Mouse (Mus musculus): ENCODE measurements at regions not wholly inside any gene's neighbourhood (a gene's known extent, or its start where the extent isn't known, plus 50 kb on each side); places are given as distances from the start of the nearest gene placed in this dataset.

DNA sequence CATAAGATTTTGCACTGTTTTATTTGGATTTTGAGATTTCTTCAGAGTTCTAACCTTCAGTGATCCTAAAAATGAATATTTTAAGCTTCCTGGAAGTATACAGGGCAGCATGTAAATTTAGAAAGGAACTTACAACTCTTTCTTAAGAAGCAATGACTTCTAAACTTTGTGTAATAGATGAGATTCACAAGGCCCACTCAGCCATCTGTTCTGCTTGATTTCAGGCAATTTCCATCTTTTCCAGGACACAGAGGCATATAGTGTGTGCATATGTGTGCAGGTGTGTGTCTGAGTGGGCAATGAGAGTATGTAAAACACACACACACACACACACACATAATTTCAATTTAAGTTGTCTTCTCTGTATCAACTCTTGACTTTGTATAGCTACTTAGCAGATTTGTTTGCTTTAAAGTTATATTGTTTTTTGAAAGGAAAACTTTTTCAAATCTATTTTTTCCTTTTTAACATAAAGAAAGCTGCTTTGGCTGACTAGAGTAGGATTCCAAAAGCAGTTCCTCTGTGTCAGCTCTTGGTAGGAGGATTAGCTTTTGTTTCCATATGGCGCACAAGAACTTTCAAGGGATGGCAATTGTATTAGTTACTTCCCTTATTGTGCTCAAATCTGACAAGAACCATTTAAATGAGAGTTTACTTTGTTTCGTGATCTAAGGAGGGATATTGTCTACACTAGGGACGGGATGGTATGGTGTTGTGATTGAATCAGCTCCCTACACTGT lies 387.6 kb downstream of the D3Ertd751e start:
- peak; percentile 90 for DNase-seq (ENCODE audit: low read depth, low spot score)

DNA sequence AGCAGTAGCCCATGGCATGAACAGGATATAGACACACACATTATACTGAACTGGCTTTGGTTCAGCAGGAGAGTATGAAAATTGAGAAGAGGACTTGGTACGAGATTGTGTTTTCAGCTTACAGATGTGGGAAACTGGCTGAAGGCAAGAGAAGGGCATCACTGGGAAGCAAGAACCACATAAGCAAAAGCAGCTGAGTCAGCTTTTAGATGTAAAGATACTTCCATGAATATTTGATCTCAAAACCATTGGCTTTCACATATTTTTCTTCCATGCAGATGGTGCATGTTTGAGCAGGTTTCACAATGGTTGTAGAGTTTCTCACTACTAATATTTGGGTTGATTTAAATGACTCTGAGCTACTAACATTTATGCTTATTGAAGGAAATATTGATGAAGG lies 389.9 kb downstream of the D3Ertd751e start:
- DNase-seq (ENCODE audit: low read depth, low spot score): no peak

GRCm38 (mm10) chr3:42153372-42153771 lies 411.0 kb downstream of the D3Ertd751e start:
- DNase-seq (ENCODE audit: low read depth, low spot score): no peak

GRCm38 (mm10) chr3:42154909-42155308 lies 412.5 kb downstream of the D3Ertd751e start:
- no peak for DNase-seq (ENCODE audit: low read depth, low spot score)

GRCm38 (mm10) chr3:42163666-42164065 lies 421.3 kb downstream of the D3Ertd751e start:
- DNase-seq (ENCODE audit: low read depth, low spot score): peak; percentile 51

DNA sequence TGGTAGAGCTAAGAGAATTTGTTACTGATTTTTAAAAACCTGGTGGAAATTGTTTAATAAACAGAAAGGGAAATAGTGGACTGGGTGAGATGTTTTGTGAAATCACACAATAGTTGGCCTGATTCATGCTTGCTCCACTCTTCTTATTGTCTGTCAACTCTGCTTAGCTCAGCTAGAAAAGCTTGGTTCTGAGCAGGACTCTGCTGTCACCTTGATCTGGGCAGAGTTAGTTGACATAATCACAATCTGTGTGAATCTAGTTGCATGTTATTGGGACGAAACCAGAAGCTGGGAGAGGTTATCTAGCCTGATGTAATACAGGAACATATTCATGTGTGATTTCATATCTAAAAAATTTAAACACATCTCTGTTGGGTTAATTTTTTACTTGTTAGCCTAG lies 456.8 kb downstream of the D3Ertd751e start:
- no peak for DNase-seq (ENCODE audit: low read depth, low spot score)

GRCm38 (mm10) chr3:42201373-42201772 lies 459.0 kb downstream of the D3Ertd751e start:
- no peak for DNase-seq (ENCODE audit: low read depth, low spot score)

GRCm38 (mm10) chr3:42205640-42206039 lies 463.2 kb downstream of the D3Ertd751e start:
- DNase-seq (ENCODE audit: low read depth, low spot score): no peak

- peak; percentile 37 for DNase-seq (ENCODE audit: low read depth, low spot score)
These were observed 469.0 kb downstream of the D3Ertd751e start for GRCm38 (mm10) chr3:42211420-42211819.

GRCm38 (mm10) chr3:42212456-42212855 lies 470.0 kb downstream of the D3Ertd751e start:
- no peak for DNase-seq (ENCODE audit: low read depth, low spot score)

- no peak for DNase-seq (ENCODE audit: low read depth, low spot score)
These were observed 470.8 kb downstream of the D3Ertd751e start for GRCm38 (mm10) chr3:42213163-42213562.

- DNase-seq (ENCODE audit: low read depth, low spot score): no peak
These were observed 472.3 kb downstream of the D3Ertd751e start for GRCm38 (mm10) chr3:42214624-42215276.

- DNase-seq (ENCODE audit: low read depth, low spot score): peak; percentile 35
These were observed 476.3 kb downstream of the D3Ertd751e start for GRCm38 (mm10) chr3:42218719-42219118.

DNA sequence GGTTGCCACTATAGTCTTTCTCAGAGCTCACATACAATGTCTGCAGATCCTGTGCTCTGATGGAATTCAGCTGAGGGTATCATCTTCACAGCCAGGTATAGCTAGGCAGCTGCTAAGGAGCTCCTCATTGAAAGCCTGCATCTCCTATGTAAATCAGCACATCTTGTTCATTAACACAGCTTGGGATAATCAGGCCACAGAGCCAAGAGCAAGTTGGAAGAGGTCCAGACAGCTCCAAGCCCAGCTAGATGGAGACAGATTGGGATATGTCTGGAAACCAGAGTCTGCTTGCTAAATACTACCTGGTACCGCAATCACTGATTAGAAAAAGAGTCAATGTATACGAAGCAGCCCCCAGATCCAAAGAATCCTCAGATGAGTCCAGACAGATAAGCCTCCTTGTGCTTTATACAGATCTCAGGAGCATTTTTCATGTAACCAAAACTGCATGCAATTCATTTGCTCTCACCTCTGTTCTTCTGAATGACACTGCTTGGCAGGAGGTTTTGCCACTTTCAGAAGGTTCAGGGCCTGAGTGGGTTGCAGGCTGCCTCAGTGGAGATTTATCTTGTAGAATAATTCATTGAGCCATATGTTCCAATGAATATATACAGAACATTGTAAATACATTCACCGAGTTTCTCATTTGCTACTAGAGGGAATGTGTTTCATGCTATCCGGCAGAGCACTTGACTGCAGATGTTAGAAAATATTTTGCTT lies 485.4 kb downstream of the D3Ertd751e start:
- peak; percentile 85 for DNase-seq (ENCODE audit: low read depth, low spot score)

DNA sequence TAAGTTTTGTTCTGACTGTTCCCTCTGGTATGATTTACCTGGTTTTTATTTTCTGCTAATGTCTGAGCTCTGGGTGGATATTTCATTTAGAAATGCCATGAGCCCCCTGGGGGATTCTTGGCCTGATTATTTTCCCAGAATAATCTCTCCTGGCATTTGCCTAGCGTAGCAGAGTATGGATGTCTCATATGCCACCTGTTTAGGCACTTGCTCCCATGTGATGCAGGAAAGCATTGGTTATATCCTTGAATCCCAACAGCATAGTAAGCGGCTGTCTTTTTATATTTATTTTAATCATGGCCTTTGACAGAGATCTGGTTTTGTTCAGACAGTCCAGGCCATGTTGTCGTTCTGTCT lies 486.0 kb downstream of the D3Ertd751e start:
- DNase-seq (ENCODE audit: low read depth, low spot score): peak; percentile 18

GRCm38 (mm10) chr3:42232268-42232667 lies 489.9 kb downstream of the D3Ertd751e start:
- DNase-seq (ENCODE audit: low read depth, low spot score): no peak

- peak; percentile 59 for DNase-seq (ENCODE audit: low read depth, low spot score)
These were observed 491.3 kb downstream of the D3Ertd751e start for GRCm38 (mm10) chr3:42233756-42234155.

- peak; percentile 54 for DNase-seq (ENCODE audit: low read depth, low spot score)
These were observed 493.1 kb downstream of the D3Ertd751e start for GRCm38 (mm10) chr3:42235515-42235914.

All from brain, adult 2 months (tissue).